Mouse (Mus musculus) layer of hippocampus, postnatal 14 days (tissue): ENCODE measurements around the gene Phf7. TPM values are rescaled to one million over a fixed set of nuclear protein-coding genes. Genes with fewer than 3 reads are reported as not detected.

Experiments used
- DNase-seq, 2 experiments: peaks; one replicate each; pipeline ENCODE4 v3.0.0; 2021 to 2022; ENCODE audit warnings: low spot score in 2 of 2, mixed read lengths in 1 of 2
- total RNA-seq, 2 experiments: library from RNA; stranded (reverse); gene quantifications; 2 replicates each; pipeline ENCODE4 v1.2.3; 2021

The Phf7 gene
- total RNA-seq, 2 experiments from 2014 or later, result 4.0 to 6.3 TPM

DNA sequence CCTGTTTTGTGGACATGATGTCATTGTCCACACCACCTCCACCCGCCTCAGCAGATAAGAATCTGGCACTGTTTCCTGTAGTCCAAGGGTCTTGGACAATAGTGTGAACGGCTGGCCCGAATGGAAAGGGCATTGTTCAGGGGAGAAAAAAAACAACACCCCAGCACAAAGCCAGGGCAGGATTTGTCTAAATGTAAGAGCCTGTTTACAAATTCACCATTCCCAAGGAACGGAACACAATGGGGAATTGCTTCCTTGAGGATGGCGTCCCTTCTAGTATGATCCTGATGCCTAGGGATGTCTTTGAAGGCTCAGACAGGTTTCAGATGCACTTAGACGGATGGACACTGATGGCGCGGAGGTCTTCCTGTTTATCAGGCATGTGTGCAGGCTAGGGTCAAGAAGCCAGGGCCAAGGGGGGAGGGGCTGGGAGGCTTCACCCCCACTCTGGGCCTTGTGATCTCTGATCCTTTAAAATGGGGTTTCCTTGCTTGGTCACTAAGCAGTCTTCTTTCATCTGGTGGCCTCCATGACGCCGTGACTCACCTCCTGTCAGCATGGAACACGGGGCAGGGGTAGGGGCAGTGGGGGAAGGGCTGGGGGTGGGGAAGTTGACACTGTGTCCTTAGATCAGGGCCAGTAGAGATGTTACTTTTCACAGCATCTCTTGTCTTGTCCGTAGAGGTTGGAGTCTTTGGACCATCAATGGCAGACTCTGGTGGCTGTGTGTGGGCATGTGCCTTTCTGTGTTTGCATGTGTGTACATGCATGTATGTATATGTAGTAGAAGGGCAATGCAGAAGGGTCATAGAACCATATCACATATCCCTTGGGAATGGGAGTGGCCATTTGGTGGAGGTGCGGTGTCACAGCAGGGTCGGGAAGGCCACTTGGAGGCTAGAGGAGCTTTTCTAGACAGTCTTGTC is 17.8 kb downstream of the Phf7 start:
- no peak for DNase-seq

DNA sequence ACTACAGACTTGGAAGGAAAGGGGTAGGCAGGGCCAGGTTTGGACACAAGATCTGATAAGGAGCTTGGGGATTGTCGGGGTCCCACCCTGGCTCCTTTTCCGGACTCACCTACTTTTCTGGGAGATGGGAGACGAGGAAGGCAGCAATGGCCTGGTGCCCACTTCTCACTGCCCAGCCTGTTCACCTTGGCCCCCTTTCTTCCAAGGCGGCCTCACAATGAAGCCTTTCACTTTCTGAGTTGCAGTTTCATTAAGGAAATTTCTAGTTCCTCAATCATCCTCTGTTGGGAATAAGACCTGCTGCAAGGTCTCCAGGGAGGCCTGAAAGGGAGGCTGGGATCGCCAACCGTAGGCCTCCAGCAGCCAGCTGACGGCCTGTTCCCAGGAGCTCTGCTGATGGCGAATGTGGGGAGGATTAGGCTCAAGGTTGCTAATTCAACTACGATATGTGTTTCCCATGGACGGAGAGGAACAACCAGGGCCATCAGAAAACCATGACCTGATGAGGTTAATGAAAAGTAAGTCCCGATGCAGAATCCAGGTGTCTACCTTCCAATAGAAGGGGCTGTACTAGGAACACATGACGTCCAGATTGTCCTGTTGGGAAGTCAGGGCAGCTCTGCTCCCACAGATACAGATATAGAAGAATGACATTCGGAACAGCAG is 18.6 kb downstream of the Phf7 start:
- no peak for DNase-seq

DNA sequence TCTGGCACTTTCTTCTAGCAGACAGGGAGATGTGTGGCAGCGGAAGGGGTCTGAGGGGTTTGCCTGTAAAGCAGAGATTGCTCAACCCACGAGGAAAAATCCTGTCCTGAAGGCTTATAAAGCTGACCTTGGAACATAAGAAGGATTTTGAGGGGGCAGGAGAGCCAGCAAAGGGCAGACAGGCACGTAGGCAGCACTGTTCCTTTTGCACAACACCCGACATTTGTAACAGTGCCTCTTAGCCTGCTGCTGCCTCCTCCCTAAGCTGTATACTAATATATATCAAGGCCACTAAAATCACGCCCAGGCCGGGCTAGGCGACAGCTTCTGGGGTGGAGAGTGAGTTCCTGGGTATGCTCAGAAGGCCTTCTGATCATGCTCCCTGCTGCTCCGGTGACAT is 20.7 kb downstream of the Phf7 start:
- no peak for DNase-seq

DNA sequence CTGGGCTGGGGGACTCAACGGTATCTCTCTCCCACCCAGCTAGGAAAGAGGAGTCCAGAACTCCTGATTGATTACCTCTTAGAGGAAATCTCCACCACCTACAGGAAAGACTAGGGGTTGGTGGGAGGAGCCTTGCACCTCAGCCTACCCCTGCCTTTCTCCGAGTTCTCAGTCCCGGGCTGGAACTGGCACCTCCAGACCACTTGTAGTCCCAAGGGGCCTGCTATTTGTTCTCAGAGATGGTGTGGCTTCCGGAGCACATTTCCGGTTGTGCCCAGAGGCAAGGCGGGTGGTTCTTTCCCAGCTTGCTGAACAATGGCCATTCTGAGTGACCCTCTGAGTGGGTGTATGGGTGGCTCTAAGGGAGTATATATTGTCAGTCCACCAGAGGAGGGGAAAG is 22.9 kb downstream of the Phf7 start:
- no peak for DNase-seq

DNA sequence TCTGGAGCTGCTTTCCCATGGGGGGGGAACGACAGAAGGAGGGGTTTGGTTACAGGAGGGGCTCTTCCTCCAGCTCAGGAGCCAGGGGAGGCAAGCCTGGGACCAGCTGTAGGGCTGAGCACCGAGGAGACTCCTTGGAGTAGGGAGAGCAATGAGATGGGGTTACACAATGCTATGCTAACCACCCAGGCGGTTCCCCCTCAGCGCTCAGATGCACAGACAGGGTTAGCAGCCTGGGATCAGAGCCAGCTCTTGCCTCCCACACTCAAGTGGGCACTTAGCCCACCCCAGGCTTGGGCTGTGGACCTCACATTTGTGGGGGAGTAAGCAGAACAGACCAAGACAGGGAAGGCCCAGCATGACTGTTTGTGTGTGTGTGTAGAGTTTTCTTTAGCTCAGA is 24.1 kb downstream of the Phf7 start:
- DNase-seq, result peak; percentile 43 to 62

DNA sequence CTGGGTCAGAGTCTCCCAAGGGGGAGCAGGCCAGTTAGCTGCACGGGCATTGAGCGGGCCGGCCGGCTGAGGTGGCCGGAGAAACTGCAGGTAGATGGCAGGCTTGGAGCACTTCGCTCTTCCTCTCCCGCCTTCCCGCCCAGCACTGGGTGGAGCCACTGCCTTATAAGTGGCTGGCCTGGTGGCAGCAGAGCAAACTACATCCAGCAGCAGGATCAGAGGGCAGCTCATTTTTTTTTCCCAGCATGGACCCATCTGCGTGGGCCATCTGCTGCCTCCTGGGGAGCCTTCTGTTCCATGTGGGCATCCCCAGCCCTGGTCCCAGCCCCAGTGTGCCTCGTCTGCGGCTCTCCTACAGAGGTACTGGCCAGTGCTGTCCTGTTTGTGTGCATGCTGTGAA is 33.5 kb downstream of the Phf7 start, which contains the start of gene Sema3g:
Gene Sema3g (plus strand): TSS at position 195 of the 400 bp plus-strand sequence.
- no peak for DNase-seq

DNA sequence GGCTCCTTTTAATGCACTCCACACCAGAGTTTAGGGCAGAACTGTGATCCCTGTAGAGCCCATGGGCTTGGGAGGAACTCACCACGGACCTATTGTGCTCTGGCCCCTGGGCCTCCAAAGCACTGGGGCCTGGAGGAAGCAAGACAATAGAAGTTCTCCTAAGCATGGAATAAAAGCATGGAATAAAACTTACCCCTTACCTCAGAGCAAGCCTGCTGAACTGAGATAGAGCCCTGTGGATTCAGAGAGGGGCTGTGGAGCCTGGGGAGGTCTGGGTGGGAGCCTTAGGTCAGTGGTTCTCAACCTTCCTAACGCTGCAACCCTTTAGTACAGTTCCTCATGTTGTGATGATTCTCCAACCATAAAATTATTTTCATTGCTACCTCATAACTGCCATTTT is 34.3 kb downstream of the Phf7 start, which contains the start of gene Nisch:
Gene Nisch (minus strand): TSS at position 101 of the 400 bp plus-strand sequence.
- DNase-seq, result no peak

DNA sequence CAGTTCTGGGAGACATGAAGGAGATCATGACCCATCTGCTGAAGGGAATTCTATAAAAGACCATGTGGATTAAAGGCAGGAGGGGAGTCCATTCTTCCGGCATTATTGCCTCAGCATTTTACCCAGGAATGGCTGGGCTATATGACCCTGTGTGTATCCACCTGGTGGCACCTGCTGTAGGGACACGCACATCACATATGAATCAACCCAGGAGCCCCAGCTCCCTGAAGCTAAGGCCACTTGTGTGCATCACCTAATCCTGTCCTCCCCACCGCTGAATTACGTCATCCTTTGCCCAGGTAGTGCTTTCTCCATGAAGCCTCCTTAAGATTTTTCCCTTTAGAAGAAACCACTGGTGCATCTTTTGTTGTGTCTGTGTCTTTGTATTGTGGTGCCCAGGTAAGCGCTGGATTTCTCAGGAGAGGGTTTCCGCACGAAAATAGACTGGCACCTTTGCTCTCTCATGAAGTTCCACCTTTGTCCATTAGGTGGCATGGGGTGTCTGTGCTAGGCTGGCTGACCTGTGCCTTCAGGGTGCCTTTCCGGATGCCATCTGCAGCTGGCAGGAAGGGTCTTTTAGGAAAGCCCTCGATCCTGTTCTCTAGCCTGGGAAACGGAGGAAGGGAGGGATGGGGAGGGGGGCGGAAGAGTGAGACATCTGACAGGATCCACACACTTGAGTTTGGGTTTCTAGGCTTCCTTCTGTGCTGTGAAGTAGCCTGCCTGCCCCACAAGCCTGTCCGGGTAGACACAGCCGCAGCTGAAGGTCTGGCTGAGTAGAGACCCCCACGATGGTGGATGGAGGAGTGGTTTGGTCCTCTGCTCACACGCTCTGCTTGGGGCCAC is 35.7 kb downstream of the Phf7 start:
- DNase-seq, result peak; percentile 49 to 66

DNA sequence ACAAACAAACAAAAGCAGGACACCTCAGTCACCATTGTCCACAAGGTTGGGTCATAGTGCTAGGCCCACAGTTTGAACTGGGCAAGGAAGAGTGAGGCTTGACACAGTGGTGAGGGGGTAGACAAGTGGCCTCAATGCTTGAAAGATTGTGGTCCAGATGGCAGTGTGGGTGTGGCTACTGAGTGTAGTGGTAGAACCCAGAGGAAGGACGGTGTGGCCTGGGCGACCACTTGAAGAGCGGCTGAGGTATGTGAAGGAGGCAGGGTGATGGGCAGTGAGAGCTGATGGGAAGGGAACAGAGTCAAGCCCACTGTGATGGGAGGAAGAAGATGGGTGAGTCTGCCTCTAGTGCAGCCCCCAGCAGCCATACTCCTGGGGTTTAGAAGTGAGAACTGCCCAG is 36.4 kb downstream of the Phf7 start:
- no peak for DNase-seq

DNA sequence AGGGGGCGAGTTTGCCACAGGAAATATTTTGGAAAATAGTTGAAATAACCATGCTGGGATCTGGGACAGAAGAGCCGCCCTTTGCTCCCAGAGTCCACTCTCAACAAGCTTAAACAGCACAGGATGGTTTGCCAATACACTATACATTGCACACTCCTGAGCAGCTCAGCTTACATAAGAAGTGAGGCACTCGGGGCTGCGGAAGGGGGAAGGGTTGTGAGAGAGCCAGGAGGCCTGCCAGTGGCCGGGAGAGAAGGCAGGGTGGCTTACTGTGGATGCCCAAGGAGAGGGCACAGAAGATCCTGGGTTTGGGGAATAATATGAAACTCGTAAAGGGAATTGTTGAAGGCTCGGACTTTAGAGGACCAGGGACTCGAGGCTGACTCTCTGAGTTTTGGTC is 37.2 kb downstream of the Phf7 start:
- DNase-seq, result no peak

DNA sequence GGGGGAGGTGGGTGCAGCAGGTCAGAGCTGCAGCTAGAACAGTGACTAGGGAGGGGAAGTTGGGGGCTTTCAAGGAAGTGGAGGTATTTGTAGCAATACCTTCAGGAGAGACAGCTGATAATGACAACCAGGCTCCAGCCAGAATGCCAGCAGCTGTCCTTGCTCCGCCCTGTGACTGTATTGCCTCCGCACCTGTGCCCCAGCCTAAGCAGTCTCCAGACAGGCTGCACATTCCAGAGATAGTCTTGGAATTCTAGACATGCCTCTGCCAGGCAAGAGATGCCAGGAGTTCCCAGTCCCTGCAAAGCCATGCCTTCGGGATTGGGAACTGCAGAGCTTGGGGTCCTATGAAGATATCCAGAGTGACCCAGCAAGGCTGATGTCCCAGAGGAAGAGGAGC is 38.6 kb downstream of the Phf7 start:
- DNase-seq, result no peak

DNA sequence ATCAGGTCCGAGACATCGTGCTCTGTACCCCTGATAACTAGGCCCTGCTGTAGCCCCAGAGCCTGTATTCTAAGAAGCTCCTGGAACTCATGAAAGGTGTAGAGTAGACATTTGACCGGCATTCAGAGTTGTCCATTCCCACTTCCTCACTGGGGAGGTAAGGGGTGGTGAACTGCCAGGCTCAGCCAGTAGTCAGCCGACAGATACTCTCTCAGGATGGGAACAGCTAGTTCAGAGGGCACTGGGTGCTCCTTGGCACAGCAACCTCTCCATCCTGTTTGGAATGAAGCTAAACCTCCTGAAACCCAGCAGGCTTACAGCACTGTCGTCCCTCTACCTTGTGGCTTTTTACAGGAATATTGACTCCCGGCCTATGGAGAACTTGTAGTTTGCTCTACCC is 39.3 kb downstream of the Phf7 start:
- no peak for DNase-seq

DNA sequence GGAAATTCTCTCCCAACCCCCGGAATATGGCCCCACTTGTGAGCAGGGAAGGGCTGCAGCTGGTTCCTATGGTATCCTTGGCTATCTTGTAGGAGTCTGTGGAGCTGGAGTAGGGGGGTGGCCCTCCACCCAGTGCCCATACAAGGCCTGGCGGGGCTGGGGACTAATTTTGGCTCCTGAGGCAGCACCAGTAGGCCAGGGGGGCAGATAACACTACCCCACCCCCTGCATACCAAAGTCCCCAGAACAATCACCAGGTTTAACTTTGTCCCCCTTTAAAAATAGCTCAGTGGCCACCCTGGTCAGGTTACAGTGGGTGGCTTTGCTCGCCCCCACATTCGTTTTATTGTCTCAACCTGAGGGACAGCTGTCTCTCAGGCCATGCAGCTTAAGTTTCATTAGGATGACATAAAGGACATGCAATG is 42.0 kb downstream of the Phf7 start:
- no peak for DNase-seq

DNA sequence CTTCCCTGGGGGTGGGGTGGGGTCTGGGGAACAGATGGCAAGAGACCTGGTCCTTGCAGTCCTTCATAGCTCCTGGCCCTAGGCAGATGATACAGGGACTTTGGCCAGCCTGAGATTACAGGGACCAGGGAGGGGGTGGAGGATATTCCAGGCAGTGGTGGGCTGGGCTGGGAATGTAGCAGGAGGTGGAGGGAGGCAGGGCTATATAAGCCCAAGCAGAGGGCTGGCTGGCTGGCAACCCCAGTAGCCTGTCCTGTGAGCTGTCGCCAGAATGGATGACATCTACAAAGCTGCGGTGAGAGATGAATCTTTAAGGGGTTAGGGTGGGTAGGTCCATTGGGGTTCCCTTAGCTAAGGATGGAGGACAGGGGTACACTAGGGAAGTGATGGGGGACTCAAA is 43.0 kb downstream of the Phf7 start, which contains the start of gene Tnnc1:
Gene Tnnc1 (plus strand): TSS at position 229 of the 400 bp plus-strand sequence.
- DNase-seq, result no peak

DNA sequence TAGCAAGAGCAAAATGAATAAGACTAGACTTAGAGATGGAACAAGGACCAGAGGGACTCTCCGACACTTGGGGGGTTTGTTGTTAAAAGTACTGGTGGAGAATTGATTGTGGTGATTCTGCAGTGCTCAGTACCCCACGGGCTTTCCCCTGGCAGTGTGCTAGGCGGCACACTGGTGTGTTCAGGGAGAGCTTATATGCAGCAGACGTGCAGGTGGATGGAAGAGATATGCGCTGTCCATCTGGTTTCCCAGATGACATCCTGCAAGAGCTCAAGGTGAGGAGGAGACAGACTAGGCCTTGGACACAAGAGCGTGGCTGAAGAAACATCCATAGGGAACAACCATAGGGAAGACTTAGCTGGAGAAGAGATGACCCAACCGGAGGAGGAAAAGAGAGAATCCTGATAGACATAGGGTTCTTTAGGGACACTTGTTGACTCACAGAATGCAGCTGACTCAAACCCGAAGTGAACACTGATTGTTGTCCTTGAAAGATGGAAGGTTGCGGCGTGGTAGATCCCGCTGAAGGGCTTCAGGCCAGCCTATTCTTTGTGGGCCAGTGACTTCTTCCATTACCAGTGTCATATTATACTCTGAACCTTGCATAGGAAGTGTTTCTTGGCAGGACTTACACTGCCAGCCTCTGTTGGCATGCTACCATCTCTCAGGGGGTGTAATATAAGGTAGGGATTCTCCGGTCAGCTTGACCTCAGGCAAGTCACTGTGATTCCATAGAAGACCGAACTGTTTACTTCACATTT is 43.9 kb downstream of the Phf7 start:
- peak in 1 of 2 experiments; percentile 28 for DNase-seq

DNA sequence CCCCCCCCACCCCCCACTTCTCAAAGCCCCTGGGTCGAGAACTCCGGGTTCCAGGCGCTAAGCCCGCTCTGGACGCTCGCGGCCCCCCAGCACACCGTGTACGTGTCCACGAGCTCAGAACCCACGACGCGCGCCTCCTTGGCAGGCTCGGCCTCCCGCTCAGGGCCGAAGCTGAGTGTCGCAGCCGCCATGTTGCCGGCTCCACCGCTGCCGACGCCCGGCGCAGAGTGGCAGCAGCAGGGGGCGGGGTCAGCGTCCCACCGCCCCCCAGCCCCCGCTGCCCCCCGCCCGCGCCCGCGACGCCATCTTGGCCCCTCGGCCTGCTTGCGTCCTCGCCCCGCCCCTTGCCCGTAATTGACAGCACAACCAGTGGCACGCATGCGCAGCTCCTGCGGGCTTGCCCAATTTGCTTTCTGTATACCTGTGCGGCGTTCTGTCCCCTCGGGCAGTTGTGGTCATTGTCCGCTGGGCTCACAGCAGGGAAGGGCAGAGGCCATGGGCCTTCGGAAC is 44.6 kb downstream of the Phf7 start:
- DNase-seq, result peak; percentile 93 to 95

DNA sequence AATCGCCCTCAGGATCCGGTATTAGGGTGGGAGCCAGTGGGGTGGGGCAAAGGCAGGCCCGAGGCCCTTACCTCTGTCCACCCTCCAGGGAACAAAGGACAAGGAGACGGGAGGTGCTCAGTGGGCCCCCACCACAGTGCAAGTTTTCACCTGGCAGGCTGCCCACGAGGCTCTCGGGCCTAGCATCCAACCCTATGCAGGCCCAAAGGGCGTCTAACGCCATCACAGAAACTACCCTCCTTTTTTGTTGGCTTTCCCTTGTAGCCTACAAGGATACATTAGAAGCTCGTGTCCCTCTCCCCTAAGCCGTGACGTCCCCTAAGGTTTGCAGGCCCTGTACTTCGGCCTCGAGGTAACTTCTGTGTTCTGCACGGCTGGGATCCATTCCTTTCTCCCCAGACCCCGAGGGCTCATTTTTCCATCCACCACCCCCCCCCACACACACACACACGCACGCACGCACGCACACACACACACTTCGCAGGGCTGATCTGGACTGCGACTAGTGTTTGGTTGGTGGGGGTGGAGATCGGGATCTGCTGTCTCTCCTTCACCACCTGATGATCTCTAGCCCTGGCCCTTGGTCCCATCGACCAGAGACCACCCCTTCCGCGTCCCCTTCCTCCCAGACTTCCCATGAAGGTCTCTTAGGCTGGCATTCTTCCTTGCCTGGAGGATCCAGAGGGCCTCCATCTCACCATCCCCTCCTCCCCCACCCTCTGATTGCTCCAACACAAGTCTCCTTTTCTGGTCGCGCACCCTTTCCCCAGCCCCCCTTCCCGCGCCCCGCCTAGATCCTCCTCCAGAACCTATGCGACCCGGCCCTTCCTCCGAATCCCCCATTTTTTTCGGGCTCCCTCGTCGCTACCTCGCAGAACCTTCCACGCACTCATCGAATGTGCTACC is 45.3 kb downstream of the Phf7 start:
- peak in 1 of 2 experiments; percentile 61 for DNase-seq

DNA sequence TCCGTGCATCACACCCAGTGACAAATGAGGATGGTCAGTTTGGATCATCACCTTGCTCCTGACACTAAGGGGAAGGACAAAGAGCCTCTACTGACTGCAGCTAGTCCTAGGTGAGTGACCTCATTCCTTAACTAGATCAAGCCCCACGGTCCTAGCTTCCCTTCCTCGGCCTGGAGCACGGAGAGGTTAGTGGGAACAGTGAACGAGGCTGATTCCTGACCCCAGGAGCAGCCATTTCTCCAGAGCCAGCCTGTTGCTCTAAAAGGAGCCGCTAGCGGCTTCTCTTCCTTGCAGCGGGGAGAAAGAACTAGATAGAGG is 45.9 kb downstream of the Phf7 start:
- peak in 1 of 2 experiments; percentile 34 for DNase-seq

DNA sequence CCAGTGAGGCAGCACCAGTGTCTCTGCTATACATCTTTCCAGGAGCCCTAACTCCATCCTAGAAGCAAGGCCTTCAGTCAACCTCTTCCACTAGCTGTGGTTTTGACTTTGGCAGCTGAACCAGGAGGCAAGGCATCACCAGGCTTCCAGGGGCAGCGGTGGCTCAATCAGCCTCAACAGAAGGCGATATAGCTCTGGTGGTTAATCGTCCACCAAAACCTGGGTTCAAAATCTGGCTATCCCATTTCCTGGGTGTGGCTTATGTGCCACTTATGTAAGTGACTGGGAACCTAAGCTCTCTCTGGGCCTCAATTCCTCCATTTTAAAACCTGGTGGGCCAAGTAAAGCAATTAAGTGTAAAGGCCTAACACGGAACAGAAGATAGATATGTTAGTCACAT is 46.3 kb downstream of the Phf7 start:
- DNase-seq, result no peak
